Mouse (Mus musculus) natural killer cell, adult 2 months (primary cell): ENCODE results near the gene Flot1.

Experiments used
- DNase-seq, 2 experiments: peaks; one replicate each; pipeline ENCODE4 v3.0.0; 2022; ENCODE audit warnings: low spot score in 2 of 2

The Flot1 gene

DNA sequence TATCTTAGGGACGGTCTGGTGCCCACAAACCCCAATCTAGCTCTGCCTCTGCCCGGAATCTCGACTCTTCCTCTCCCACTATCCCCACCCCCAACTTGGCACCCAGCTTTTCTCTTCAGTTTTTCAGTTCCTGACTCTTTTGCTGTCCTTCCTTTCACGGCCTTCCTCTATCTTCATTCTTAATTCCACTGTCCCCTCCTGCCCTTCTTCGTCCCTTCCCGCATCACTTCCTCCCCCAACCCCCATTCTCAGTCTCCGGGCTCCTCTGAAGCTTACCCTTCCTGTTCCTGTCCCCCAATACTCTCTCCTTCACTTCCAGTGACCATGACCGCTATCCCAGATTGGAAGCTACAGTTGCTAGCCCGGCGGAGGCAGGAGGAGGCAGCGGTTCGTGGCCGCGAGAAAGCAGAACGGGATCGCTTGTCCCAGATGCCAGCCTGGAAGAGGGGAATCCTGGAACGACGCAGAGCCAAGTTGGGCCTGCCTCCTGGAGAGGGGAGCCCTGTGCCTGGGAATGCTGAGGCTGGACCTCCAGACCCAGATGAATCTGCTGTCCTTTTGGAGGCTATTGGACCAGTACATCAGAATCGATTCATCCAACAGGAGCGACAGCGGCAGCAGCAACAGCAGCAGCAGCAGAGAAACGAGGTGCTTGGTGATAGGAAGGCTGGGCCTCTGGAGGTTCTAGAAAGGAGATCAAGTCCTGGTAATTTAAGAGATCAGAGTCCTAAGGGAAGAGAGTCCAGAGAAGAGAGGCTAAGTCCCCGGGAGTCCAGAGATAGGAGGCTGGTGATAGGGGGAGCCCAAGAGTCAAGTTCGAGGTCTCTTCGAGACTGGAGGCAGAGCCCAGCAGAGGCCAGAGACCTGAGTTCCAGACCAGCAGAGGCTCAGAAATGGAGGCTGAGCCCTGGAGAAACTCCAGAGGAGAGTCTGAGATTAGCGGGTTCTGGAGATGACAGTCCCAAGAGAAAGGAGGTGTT lies 44.2 kb downstream of the Flot1 start:
- peak; percentile 52 to 61 for DNase-seq

DNA sequence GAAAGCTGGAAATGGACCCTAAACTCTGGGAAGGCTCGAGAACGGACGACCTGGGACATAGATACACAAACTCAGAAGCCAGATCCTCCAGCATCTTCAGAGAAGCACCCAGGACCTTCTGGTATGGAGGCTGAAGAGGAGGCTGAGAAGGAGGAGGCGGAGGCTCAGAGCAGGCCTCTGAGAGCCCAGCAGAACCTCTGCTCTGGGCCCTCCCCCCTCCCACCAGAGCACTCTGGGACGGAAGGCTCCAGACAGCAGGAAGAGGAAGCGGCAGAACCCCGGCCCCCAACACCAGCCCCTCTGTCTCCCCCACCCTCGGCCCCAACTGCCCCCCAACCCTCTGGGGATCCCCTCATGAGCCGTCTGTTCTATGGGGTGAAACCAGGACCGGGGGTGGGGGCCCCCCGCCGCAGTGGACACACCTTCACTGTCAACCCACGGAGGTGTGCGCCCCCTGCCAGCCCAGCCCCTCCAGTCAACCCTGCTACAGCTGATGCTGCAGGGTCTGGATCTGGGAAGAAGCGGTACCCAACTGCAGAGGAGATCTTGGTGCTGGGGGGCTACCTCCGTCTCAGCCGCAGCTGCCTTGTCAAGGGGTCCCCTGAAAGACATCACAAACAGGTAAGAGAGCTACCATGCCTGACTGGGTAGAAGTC lies 45.3 kb downstream of the Flot1 start:
- peak; percentile 16 to 33 for DNase-seq

DNA sequence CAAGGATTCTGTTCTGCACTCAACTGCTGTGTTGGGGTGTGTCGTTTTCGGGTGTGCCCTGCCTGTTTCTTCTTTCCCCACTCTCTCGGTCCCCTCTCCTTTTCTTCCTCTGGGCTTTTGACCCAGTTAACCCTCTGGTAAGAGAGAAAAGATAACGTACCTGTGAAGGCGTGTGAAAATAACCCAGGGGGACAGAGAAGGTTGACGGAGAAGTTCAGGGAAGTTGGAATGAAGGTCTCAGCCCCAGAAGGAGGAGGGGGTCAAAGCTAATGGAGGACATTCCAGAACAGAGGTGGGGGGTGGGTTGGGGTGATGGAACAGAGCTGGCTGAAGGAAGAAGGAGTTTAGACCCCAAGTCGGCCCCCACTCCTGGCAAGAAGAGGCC lies 45.9 kb downstream of the Flot1 start:
- DNase-seq = no peak

DNA sequence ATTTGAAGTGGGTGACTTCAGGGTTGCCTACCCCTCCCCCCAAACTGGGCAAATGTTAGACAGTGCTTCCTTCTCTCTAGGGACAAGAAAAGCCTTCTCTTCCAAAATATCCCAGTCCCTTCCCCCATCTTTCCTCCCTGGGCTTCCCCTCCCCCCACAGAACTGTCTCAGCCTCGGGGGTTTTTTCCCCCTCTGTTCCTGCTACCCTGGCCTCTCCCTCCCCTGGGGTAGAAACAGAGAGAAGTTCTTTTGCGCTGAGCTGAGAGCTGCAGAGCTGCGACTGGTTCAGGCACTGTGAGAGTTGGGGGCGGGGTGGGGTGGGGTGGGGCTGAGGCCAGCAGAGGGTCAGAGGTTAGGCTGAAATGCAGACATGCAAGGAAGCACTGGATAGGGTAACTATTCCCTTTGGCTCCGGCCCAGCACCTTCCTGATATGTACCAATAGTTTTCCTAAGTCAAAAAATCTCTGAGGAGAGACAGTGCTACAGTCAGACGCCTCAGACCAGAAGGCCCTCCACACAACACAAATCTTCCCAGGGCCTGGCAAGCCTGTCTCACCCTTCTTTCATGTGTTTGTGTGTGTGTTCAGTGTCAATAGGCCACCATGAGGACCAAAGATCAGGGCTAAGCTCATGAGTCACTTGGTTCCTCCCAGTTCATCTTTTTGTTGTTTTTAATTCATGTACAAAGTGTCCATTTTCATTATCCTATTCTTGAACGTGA lies 46.5 kb downstream of the Flot1 start:
- DNase-seq = no peak

DNA sequence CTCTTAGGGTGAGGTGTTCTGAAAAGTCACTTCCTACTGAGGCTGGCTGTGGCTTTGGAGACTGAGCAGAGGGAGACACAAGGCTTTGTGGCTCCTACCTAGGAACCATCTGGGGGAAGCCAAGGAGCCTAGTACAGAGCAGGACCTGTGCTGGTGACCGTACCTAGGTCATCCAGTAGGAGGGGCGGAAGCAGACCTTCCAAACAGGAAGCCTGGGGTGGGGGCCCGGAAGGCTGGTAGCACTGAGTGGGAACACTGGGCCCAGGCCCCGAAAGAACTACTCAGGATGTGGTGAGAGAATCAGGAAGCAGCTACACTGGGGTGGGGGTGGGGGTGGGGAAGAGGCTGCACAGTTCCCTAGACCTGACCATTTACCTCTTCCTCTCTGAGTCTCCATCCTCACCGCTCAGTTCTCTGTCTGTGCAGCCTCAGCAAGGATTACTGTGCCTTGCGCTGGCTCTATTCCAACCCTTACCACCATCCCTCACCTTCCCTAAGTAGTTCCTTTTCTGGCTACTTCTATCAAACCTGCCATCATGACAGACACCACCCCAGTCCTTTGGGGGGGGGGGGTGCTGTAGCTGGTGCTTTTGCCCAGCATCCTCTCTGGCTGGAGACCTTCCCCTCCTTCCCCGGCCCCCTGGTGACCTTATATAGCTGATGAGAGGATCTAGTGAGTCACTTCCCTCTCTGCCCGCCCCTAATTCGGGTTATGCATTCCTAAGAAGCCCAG lies 47.3 kb downstream of the Flot1 start:
- peak; percentile 70 to 81 for DNase-seq

DNA sequence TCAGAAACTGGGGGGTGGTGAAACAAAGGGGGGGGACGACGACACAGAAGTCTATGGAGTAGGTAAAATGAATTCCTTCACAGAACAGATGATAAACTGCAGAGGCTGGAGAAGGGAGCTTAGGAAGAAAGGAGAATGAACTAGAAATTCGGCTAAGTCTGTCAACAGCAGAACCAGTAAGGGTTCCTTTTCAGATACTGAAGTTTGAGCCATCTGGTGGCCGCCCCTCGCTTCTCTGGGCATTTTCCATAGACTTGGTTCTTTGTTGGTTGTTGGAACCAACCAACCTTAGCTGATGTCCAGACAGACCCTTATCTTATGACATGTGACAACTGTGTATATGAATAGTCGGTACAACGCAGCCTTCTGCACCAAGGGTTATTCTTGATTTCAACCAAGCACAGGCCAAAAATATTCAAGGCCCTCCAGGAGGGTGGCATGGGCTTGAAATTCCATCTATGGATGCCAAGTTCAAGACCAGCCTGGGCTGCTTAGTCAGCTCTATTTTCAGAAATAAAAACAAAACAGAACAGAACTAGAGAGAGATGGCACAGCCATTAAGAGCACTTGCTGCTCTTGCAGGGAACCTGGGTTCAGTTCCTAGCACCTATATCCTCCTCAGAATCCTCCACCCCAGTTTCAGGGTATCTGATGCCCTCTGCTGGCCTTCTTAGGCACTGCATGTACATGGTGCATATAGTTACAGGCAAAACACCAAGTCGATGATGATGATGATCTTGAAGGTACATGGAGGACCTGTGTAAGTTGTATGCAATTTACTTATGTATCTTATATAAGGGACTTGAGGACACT lies 48.1 kb downstream of the Flot1 start:
- peak; percentile 58 to 77 for DNase-seq

DNA sequence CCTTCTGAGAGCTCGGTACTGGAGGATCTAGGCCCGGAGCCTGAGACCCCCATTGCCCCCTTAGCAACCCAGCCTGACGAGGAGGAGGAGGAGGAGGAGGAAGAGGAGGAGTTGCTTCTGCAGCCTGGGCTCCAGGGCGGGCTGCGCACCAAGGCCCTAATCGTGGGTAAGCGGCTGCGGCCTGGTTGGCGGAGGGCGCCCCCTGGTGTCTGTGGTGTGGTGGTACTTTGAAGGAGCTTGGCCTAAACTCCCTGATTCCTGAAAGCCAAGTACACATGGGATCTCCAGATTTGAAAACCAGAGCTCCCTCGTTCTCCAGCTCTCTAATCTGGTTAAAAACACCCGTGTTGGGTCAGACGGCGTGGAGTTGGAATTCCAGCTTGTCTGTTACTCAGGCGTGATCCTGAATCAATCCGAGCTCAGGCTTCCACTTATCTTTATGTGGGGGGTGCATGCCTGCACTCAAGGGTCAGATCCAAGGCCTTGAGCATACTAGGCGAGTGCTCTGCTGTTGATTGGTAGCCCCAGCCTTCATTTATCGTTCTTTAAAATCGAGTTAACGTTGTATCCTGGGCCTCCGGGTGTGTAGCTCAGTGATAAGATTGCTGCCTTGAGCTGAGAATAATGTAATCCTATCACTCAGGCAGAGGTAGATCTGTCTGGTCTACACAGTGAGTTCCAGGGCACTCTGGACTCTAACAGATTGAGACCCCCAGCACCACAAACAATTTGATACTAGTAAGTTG lies 50.9 kb downstream of the Flot1 start:
- peak; percentile 70 to 83 for DNase-seq

DNA sequence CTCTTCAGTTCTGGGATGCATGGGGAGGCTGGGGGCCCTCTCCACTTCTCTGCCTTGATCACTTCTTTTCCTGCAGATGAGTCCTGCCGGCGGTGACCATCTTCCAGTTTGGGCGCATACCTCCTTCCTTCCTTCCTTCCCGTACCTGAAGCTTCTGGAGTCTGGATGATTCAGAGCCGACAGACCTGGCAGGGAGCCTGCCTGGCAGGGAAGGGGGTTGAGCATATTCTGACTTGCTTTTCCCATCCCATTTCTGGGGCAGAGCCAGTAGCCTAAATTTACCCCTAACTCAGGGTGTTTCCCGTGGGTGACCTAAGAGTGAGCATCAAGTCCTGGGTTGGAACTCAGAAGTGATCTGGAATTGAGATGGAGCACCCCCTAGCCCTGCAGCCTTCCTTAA lies 51.7 kb downstream of the Flot1 start:
- no peak for DNase-seq

DNA sequence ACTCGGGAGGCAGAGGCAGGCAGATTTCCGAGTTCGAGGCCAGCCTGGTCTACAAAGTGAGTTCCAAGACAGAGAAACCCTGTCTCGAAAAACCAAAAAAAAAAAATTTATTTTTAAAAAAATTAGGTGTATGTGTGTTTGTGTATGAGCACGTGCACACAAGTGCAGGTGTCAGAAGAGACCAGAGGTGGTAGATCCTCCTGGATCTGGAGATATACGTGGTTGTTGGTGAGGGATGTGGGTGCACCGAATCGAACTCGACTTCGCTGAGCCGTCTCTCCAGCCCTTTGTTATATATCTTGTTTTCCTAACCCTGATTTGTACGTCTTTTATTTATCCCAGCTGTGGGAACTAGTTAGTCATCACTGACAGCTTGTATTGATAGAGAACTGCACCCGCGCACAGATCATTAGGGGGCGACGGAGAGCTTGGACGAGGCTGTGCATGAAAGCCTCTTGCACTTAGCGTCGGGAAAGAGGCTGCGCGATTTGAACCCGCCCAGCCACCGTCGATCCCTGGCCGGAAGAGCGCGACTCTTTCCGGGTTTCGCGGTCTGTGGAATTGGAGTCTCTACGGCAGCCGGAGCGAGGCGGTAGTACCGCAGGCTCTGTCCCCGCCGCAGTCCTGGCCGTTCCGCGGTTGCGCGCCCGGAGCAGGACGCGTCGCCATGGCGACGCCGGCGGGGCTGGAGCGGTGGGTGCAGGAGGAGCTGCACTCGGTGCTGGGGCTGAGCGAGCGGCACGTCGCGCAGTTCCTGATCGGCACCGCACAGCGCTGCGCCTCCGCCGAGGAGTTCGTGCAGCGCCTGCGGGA lies 56.4 kb downstream of the Flot1 start, which contains the start of gene Dhx16:
TSS of gene Dhx16 (plus strand) at position 575 of the 813 bp plus-strand sequence.
- peak; percentile 87 to 91 for DNase-seq
